Mouse (Mus musculus) hindbrain, embryonic 16.5 days (tissue): ENCODE results near the gene Il31. TPM values are rescaled to one million over a fixed set of nuclear protein-coding genes. Genes with fewer than 3 reads are reported as not detected.

Experiments used
- ATAC-seq: fragments of 200-750 bp; cut with Nextera tagmentation; 2 replicates; pipeline ENCODE4 v1.8.0; 2017; ENCODE audit warnings: moderate TSS enrichment, moderate library complexity
- H3K27ac ChIP-seq: fragments of 300-500 bp; sonication (generic); 2 replicates; pipeline ENCODE4 v1.5.1; 2014; ENCODE audit warnings: low read depth, mild to moderate bottlenecking, control low read depth, low read length, moderate library complexity
- H3K27me3 ChIP-seq: fragments of 300-500 bp; sonication (generic); replicated peaks from 2 replicates; pipeline ENCODE4 v1.6.1; 2014; ENCODE audit warnings: low read length; ENCODE audit not compliant: control insufficient read depth, insufficient read depth
- H3K36me3 ChIP-seq: fragments of 300-500 bp; sonication (generic); 2 replicates; pipeline ENCODE4 v1.6.1; 2014; ENCODE audit warnings: mild to moderate bottlenecking, low read length, moderate library complexity, mixed read lengths; ENCODE audit not compliant: control insufficient read depth, insufficient read depth
- H3K4me1 ChIP-seq: fragments of 300-500 bp; sonication (generic); 2 replicates; pipeline ENCODE4 v1.6.1; 2014; ENCODE audit warnings: low read depth, low read length; ENCODE audit not compliant: control insufficient read depth, insufficient read depth
- H3K4me2 ChIP-seq: fragments of 300-500 bp; sonication (generic); 2 replicates; pipeline ENCODE4 v1.6.1; 2014; ENCODE audit warnings: mild to moderate bottlenecking, low read length, control low read depth, moderate library complexity
- H3K4me3 ChIP-seq: fragments of 300-500 bp; sonication (generic); 2 replicates; pipeline ENCODE4 v1.5.1; 2014; ENCODE audit warnings: mild to moderate bottlenecking, low read length, control low read depth, moderate library complexity
- H3K9ac ChIP-seq: fragments of 300-500 bp; sonication (generic); 2 replicates; pipeline ENCODE4 v1.6.1; 2014; ENCODE audit warnings: low read depth, mild to moderate bottlenecking, control low read depth, low read length, moderate library complexity
- H3K9me3 ChIP-seq: fragments of 300-500 bp; sonication (generic); 2 replicates; pipeline ENCODE4 v1.6.1; 2014; ENCODE audit warnings: mild to moderate bottlenecking, low read length, moderate library complexity; ENCODE audit not compliant: control insufficient read depth
- WGBS: fragments of 180-500 bp; shearing (Covaris S2); extraction: QIAGEN DNeasy Blood & Tissue Kit; methylation state at CpG from one replicate; pipeline ENCODE4 v1.1.7; 2014; 5-methylcytosine and 5-hydroxymethylcytosine counted together
- polyA plus RNA-seq: library from polyadenylated mRNA; unstranded; fragments of >200 nt; fragmentation: Nextera tagmentation; extraction: Ambion mirVana; gene quantifications from 2 replicates; pipeline ENCODE4 v1.2.1, GENCODE M21; 2015

Gene Il31
- polyA plus RNA-seq: not detected in 2 replicates

GRCm38 (mm10) chr5:123489112-123489785 lies at the start of gene Il31, which contains the start of gene Lrrc43:
TSS of gene Il31 (minus strand) at chr5:123489489.
TSS of gene Lrrc43 (plus strand) at chr5:123489305.
- Histone ChIP-seq H3K4me1 (peaks cover 8% of the 10 kb centered on the region), H3K27me3 (no peaks in the 10 kb centered on the region), H3K4me2 (peak within 1 kb of the TSS; percentile 64), H3K4me3 (peak within 1 kb of the TSS; percentile 31), H3K9me3 (no peaks in the 10 kb centered on the region), H3K27ac (no peak within 1 kb of the TSS), H3K36me3 (no peaks in the 10 kb centered on the region), H3K9ac (peak within 1 kb of the TSS; percentile 49; the same call in 1 of the 2 replicates)
- 6% methylated on average over 25 of the region's 25 CpGs for WGBS
- peak; percentile 77 for ATAC-seq

- H3K9me3 ChIP-seq: no peaks in the 10 kb centered on the region
- no peaks in the 10 kb centered on the region for H3K27me3 ChIP-seq
- H3K9ac ChIP-seq: no peak overlapping the region
- no peak overlapping the region for H3K4me3 ChIP-seq
- H3K36me3 ChIP-seq: peaks cover 58% of the 10 kb centered on the region
- H3K4me1 ChIP-seq: no peaks in the 10 kb centered on the region
- WGBS: 98% methylated on average over 10 of the region's 10 CpGs
- H3K27ac ChIP-seq: no peak overlapping the region
- ATAC-seq: no peak
- no peak overlapping the region for H3K4me2 ChIP-seq
Observed at GRCm38 (mm10) chr5:123533801-123534200, 44.5 kb upstream of the Il31 start.

- H3K4me3 ChIP-seq: no peak overlapping the region
- no peak overlapping the region for H3K9ac ChIP-seq
- no peak overlapping the region for H3K4me2 ChIP-seq
- no peaks in the 10 kb centered on the region for H3K9me3 ChIP-seq
- no peak for ATAC-seq
- no peaks in the 10 kb centered on the region for H3K27me3 ChIP-seq
- peaks cover 45% of the 10 kb centered on the region for H3K36me3 ChIP-seq
- H3K27ac ChIP-seq: no peak overlapping the region
- no peaks in the 10 kb centered on the region for H3K4me1 ChIP-seq
- WGBS: 88% methylated on average over 8 of the region's 8 CpGs
Observed at GRCm38 (mm10) chr5:123530056-123530455, 40.8 kb upstream of the Il31 start.

- Histone ChIP-seq H3K9me3 (no peaks in the 10 kb centered on the region), H3K9ac (no peak overlapping the region), H3K27me3 (no peaks in the 10 kb centered on the region), H3K27ac (no peak overlapping the region), H3K4me3 (no peak overlapping the region), H3K4me2 (no peak overlapping the region), H3K36me3 (peaks cover 36% of the 10 kb centered on the region), H3K4me1 (peaks cover 5% of the 10 kb centered on the region)
- no peak for ATAC-seq
- 81% methylated on average over 7 of the region's 7 CpGs for WGBS
Observed at GRCm38 (mm10) chr5:123528641-123529040, 39.4 kb upstream of the Il31 start.

- Histone ChIP-seq H3K4me3 (no peak overlapping the region), H3K4me1 (peaks cover 15% of the 10 kb centered on the region), H3K27me3 (no peaks in the 10 kb centered on the region), H3K4me2 (no peak overlapping the region), H3K36me3 (peaks cover 14% of the 10 kb centered on the region), H3K27ac (no peak overlapping the region), H3K9me3 (no peaks in the 10 kb centered on the region), H3K9ac (no peak overlapping the region)
- WGBS: 94% methylated on average over 9 of the region's 9 CpGs
- ATAC-seq: no peak
Observed at GRCm38 (mm10) chr5:123525916-123526495, 36.7 kb upstream of the Il31 start.

- no peak for ATAC-seq
- Histone ChIP-seq H3K9ac (peak within 1 kb of the TSS; percentile 74), H3K27ac (peak within 1 kb of the TSS; percentile 73), H3K27me3 (no peaks in the 10 kb centered on the region), H3K36me3 (peaks cover 7% of the 10 kb centered on the region), H3K9me3 (no peaks in the 10 kb centered on the region), H3K4me2 (peak within 1 kb of the TSS; percentile 75), H3K4me1 (peaks cover 15% of the 10 kb centered on the region), H3K4me3 (peak within 1 kb of the TSS; percentile 87)
- 83% methylated on average over 7 of the region's 7 CpGs for WGBS
Observed at GRCm38 (mm10) chr5:123525281-123525680, 36.0 kb upstream of the Il31 start, which contains the start of gene Gm49027. TSS of gene Gm49027 (minus strand) at chr5:123525488.

GRCm38 (mm10) chr5:123524393-123524750 lies 35.1 kb upstream of the Il31 start:
- H3K4me2 ChIP-seq: peak overlapping the region; percentile 75
- H3K4me3 ChIP-seq: peak overlapping the region; percentile 87
- no peaks in the 10 kb centered on the region for H3K27me3 ChIP-seq
- 0% methylated on average over 13 of the region's 27 CpGs for WGBS
- peak overlapping the region; percentile 74 for H3K9ac ChIP-seq
- H3K36me3 ChIP-seq: no peaks in the 10 kb centered on the region; the same call in 1 of the 2 replicates
- H3K4me1 ChIP-seq: peaks cover 15% of the 10 kb centered on the region
- H3K9me3 ChIP-seq: no peaks in the 10 kb centered on the region
- peak overlapping the region; percentile 73 for H3K27ac ChIP-seq
- peak; percentile 89 for ATAC-seq

- ATAC-seq: peak; percentile 98
- H3K36me3 ChIP-seq: no peaks in the 10 kb centered on the region
- H3K27ac ChIP-seq: peak within 1 kb of the TSS; percentile 73
- peak within 1 kb of the TSS; percentile 95 for H3K4me2 ChIP-seq
- no peaks in the 10 kb centered on the region for H3K9me3 ChIP-seq
- H3K9ac ChIP-seq: peak within 1 kb of the TSS; percentile 81
- peaks cover 15% of the 10 kb centered on the region for H3K4me1 ChIP-seq
- WGBS: under 1% methylated on average over 65 of the region's 82 CpGs
- H3K27me3 ChIP-seq: no peaks in the 10 kb centered on the region
- H3K4me3 ChIP-seq: peak within 1 kb of the TSS; percentile 87
Observed at GRCm38 (mm10) chr5:123523692-123524392, 34.6 kb upstream of the Il31 start, which contains the start of gene Diablo. TSS of gene Diablo (minus strand) at chr5:123524176.

GRCm38 (mm10) chr5:123522166-123522565 lies 32.9 kb upstream of the Il31 start:
- 84% methylated on average over 1 of the region's 1 CpGs for WGBS
- Histone ChIP-seq H3K4me2 (no peak overlapping the region), H3K4me3 (no peak overlapping the region), H3K27ac (no peak overlapping the region), H3K9ac (no peak overlapping the region), H3K4me1 (peaks cover 15% of the 10 kb centered on the region), H3K27me3 (no peaks in the 10 kb centered on the region), H3K36me3 (no peaks in the 10 kb centered on the region), H3K9me3 (no peaks in the 10 kb centered on the region)
- no peak for ATAC-seq
